Mouse (Mus musculus): ENCODE data around the gene Gsdmc3. TPM values are rescaled to one million over a fixed set of nuclear protein-coding genes. Genes with fewer than 3 reads are reported as not detected.
A peak's percentile ranks its signal among the peaks of the same experiment; 100 is the strongest.
"Not testable (repeated sequence)": the region's sequence is repeated elsewhere in the genome, so short reads cannot be mapped to it uniquely, and the experiment has no call there.

Gsdmc3 gene
- total and polyA plus RNA-seq, 3 experiments = 0.22 TPM; not detected in 2

DNA sequence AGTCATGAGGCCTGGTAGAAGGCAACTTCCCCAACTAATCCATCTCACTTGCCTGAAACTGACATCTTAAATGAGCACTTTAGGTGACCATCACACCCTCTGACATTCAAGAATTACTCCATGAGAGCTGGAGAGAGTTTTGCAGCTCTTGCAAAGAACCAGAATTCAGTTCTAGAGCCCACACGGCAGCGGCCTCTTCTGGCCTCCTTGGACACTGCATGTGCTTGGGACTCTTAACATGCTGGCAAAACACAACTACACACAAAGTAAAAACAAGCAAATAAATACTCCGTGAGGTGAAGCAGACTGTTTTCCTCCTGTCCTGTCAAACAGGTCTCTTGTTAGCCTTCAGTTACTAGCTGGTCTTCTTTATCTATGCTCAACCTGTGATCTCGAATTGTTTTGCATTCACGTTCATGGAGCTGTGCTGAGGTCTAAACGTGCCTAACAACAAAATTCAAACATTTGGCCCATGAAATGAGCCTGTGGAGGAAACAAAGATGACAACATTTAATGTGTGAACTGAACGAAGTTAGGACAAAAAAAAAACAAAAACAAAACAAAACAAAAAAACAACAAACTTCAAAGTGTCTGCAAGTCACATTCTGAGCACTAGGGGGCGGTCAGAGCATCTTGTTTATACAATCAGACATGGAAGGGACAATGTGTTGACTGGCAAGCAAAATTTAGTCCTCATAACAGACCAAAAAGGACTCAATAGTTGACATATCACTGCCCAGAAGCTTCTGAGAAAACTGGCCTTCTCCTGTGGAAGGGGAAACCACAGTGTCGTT lies 17.4 kb upstream of the Gsdmc3 start:
- H3K4me1 ChIP-seq (ENCODE audit: insufficient read depth, low read depth, low read length); H3K9me3 ChIP-seq (replicated peaks); H3K27me3 ChIP-seq (ENCODE audit: insufficient read depth, low read length); H3K4me3 ChIP-seq (ENCODE audit: low read depth, low read length); H3K36me3 ChIP-seq (replicated peaks); DNase-seq (ENCODE audit: low spot score): not testable (repeated sequence)
- peak; percentile 49 for TF ChIP-seq CTCF (IDR thresholded peaks at IDR 0.05; ENCODE audit: low read depth, low read length)
- peak; percentile 40; the same call in 1 of the 2 replicates for ATAC-seq (ENCODE audit: extremely low read depth, insufficient number of reproducible peaks, low FRiP score, poor library complexity, severe bottlenecking)

DNA sequence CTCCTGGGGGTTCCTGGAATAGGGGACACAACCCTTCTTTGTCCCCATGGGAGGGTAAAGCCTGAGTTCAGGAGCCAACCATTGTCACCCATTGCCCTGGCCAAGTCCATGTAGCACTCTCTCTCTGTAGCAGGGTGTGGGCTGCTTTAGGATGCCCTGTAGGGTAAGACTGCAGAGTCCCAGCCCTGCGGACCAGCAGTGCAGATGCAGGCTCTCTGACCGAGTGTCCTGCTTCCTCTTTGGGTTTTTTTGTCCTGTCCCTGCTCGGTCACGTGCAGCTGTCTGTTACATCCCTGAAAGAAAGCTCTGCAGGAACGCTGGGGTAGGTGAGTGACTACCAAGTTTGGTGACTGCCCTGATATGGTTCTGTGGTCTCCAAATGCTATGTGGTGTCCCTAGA lies 10.1 kb upstream of the Gsdmc3 start:
- DNase-seq (ENCODE audit: low spot score); H3K9me3 ChIP-seq (replicated peaks); H3K4me3 ChIP-seq (ENCODE audit: low read depth, low read length); H3K4me1 ChIP-seq (ENCODE audit: insufficient read depth, low read depth, low read length); H3K36me3 ChIP-seq (replicated peaks); H3K27me3 ChIP-seq (ENCODE audit: insufficient read depth, low read length): not testable (repeated sequence)
- ATAC-seq (ENCODE audit: extremely low read depth, insufficient number of reproducible peaks, low FRiP score, poor library complexity, severe bottlenecking) = 0 out of 2 replicates have a peak, but pooled peaks have one; percentile 4

DNA sequence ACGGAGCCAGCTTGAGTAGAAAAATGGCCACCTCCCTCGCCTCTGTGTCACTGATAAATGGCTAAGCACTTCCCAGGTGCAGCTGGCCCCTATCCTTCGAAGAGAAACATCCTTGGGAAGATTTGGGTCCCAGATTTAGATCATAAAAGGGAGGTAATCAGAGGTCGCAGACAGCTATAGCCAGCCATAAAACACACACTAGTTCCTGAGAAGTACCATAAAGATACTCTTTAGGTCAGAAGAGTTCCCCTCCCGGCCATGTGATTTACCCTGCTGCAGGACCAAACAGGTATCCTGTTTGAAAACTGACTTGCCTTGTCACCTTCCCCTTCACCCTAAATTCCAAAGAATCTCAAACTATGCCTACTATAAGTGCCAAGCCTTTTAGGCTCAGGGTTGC lies 9.6 kb upstream of the Gsdmc3 start:
- H3K4me3 ChIP-seq (ENCODE audit: low read depth, low read length); DNase-seq (ENCODE audit: low spot score); H3K9me3 ChIP-seq (replicated peaks); H3K4me1 ChIP-seq (ENCODE audit: insufficient read depth, low read depth, low read length); H3K27me3 ChIP-seq (ENCODE audit: insufficient read depth, low read length); ATAC-seq (ENCODE audit: extremely low read depth, insufficient number of reproducible peaks, low FRiP score, poor library complexity, severe bottlenecking); H3K36me3 ChIP-seq (replicated peaks): not testable (repeated sequence)

DNA sequence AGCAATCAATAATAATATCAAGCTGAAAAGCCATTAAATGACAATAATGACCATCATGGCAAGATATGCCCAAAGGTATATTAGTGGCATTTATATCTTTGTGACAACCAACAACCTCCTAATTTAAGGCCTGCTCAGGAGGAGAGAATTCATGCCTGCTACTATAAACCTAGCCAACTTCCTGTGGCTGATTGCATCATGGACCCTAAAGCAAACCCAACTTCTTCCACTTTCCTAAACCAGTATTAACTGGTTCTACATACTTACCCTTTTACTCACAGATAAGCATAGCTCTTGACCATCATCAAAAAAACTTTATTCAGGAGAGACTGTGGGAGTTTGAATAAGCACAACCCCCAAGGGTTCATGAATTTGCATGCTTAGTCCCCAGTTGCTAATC lies 2.2 kb downstream of the Gsdmc3 start:
- H3K36me3 ChIP-seq (replicated peaks); H3K4me1 ChIP-seq (ENCODE audit: insufficient read depth, low read depth, low read length); DNase-seq (ENCODE audit: low spot score); ATAC-seq (ENCODE audit: extremely low read depth, insufficient number of reproducible peaks, low FRiP score, poor library complexity, severe bottlenecking); H3K9me3 ChIP-seq (replicated peaks); H3K27me3 ChIP-seq (ENCODE audit: insufficient read depth, low read length); H3K4me3 ChIP-seq (ENCODE audit: low read depth, low read length): not testable (repeated sequence)

DNA sequence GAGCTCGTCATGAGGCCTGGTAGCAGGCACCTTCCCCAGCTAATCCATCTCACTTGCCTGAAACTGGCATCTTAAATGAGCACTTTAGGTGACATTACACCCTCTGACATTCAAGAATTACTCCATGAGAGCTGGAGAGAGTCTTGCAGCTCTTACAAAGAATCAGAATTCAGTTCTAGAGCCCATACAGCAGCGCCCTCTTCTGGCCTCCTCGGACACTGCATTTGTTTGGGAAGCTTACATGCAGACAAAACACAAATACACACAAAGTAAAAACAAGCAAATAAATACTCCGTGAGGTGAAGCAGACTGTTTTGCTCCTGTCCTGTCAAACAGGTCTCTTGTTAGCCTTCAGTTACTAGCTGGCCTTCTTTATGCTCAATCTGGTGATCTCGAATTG lies 16.4 kb downstream of the Gsdmc3 start:
- not testable (repeated sequence) for DNase-seq (ENCODE audit: low spot score); H3K4me1 ChIP-seq (ENCODE audit: insufficient read depth, low read depth, low read length); H3K4me3 ChIP-seq (ENCODE audit: low read depth, low read length); H3K27me3 ChIP-seq (ENCODE audit: insufficient read depth, low read length); H3K36me3 ChIP-seq (replicated peaks); H3K9me3 ChIP-seq (replicated peaks); ATAC-seq (ENCODE audit: extremely low read depth, insufficient number of reproducible peaks, low FRiP score, poor library complexity, severe bottlenecking)
- TF ChIP-seq CTCF (IDR thresholded peaks at IDR 0.05; ENCODE audit: low read depth, low read length) = 0 out of 2 replicates have a peak, but pooled peaks have one; percentile 8

Other genes with a start within 250 kb of the Gsdmc3 start
- not detected in 2 replicates for gene Gsdmc2, start 33.4 kb downstream of the Gsdmc3 start, total RNA-seq (2014; fragmentation: Nextera tagmentation)
- gene Gsdmc2, start 33.4 kb downstream of the Gsdmc3 start, total RNA-seq (2017) = 0.05 TPM in 1 of 2 replicates, not detected in the other
- gene Gsdmc2, start 33.4 kb downstream of the Gsdmc3 start, polyA plus RNA-seq (2012) = not detected in 2 replicates
- gene Gsdmc4, start 33.7 kb upstream of the Gsdmc3 start, total RNA-seq (2014; fragmentation: Nextera tagmentation) = not detected in 2 replicates
- 0.06 TPM in 1 of 2 replicates, not detected in the other for gene Gsdmc4, start 33.7 kb upstream of the Gsdmc3 start, total RNA-seq (2017)
- gene Gsdmc4, start 33.7 kb upstream of the Gsdmc3 start, polyA plus RNA-seq (2012) = not detected in 2 replicates
- gene Fam49b, start 181.9 kb upstream of the Gsdmc3 start, total RNA-seq (2014; fragmentation: Nextera tagmentation) = 117 and 144 TPM in 2 replicates
- 96.4 and 111 TPM in 2 replicates for gene Fam49b, start 181.9 kb upstream of the Gsdmc3 start, total RNA-seq (2017)
- gene Fam49b, start 181.9 kb upstream of the Gsdmc3 start, polyA plus RNA-seq (2012) = 28.5 and 31.2 TPM in 2 replicates

All from G1E (cell line).